Mouse (Mus musculus) frontal cortex, postnatal 36 days (tissue): ENCODE data around the gene Thyn1.

ENCODE experiments used
- DNase-seq, 2 experiments: peaks; one replicate each; pipeline ENCODE4 v3.0.0; 2022; ENCODE audit warnings: low spot score in 2 of 2

Thyn1 gene

GRCm38 (mm10) chr9:26999461-27000395, at the start of gene Thyn1, which contains the start of gene Acad8:
Thyn1 (plus strand) TSS chr9:26999710.
Acad8 (minus strand) TSS chr9:26999566.
- DNase-seq, result peak; percentile 91 to 98

GRCm38 (mm10) chr9:26977754-26978153, 21.8 kb upstream of the Thyn1 start:
- peak in 1 of 2 experiments; percentile 21 for DNase-seq

- DNase-seq, result no peak
Observed at GRCm38 (mm10) chr9:26978776-26979175, 20.7 kb upstream of the Thyn1 start.

- no peak for DNase-seq
Observed at GRCm38 (mm10) chr9:26985090-26985613, 14.4 kb upstream of the Thyn1 start.

- no peak for DNase-seq
Observed at GRCm38 (mm10) chr9:26985668-26986277, 13.7 kb upstream of the Thyn1 start.

GRCm38 (mm10) chr9:26990181-26990580, 9.3 kb upstream of the Thyn1 start:
- DNase-seq, result no peak

- no peak for DNase-seq
Observed at GRCm38 (mm10) chr9:26993118-26993517, 6.4 kb upstream of the Thyn1 start.

- DNase-seq, result no peak
Observed at GRCm38 (mm10) chr9:26993900-26994299, 5.6 kb upstream of the Thyn1 start.

GRCm38 (mm10) chr9:26997062-26997461, 2.4 kb upstream of the Thyn1 start:
- no peak for DNase-seq

GRCm38 (mm10) chr9:26997501-26997900, 2.0 kb upstream of the Thyn1 start:
- DNase-seq, result no peak

- no peak for DNase-seq
Observed at GRCm38 (mm10) chr9:26998669-26999460, 645 bp upstream of the Thyn1 start.

GRCm38 (mm10) chr9:27005231-27005630, 5.7 kb downstream of the Thyn1 start:
- no peak for DNase-seq

- no peak for DNase-seq
Observed at GRCm38 (mm10) chr9:27005933-27006332, 6.4 kb downstream of the Thyn1 start.

- no peak for DNase-seq
Observed at GRCm38 (mm10) chr9:27006866-27007265, 7.4 kb downstream of the Thyn1 start.

- DNase-seq, result no peak
Observed at GRCm38 (mm10) chr9:27009231-27009630, 9.7 kb downstream of the Thyn1 start.

- no peak for DNase-seq
Observed at GRCm38 (mm10) chr9:27011572-27011971, 12.1 kb downstream of the Thyn1 start.

GRCm38 (mm10) chr9:27018961-27019360, 19.5 kb downstream of the Thyn1 start:
- no peak for DNase-seq

GRCm38 (mm10) chr9:27023681-27024080, 24.2 kb downstream of the Thyn1 start:
- no peak for DNase-seq

- no peak for DNase-seq
Observed at GRCm38 (mm10) chr9:27026708-27027107, 27.2 kb downstream of the Thyn1 start.

GRCm38 (mm10) chr9:27029022-27029827, 29.7 kb downstream of the Thyn1 start:
- DNase-seq, result peak; percentile 57 to 63
